Mouse (Mus musculus) megakaryocyte progenitor cell, adult 5-6 weeks (primary cell): ENCODE results near the gene Mafb. TPM values are rescaled to one million over a fixed set of nuclear protein-coding genes. Genes with fewer than 3 reads are reported as not detected.

Experiments used
- ATAC-seq: replicated peaks from 2 replicates; pipeline ENCODE4 v1.8.0; 2016; ENCODE audit warnings: mild to moderate bottlenecking, moderate TSS enrichment, inconsistent platforms; ENCODE audit not compliant: poor library complexity
- total RNA-seq, 2 experiments: library from RNA; stranded (forward) in 1 of 2; stranded (reverse) in 1 of 2; fragments of 157-497, 149-512 nt in 1 of 2; fragments of 200-1000 nt in 1 of 2; gene quantifications; 2 replicates each; pipeline versions ENCODE4 v1.2.3 to v1.2.4; 2015 to 2017

Mafb gene
- total RNA-seq, 2 experiments from 2014 or later, result 0.08 to 0.39 TPM

- ATAC-seq, result no peak
Observed at GRCm38 (mm10) chr2:160364666-160365065, 2.2 kb downstream of the Mafb start.

- no peak for ATAC-seq
Observed at GRCm38 (mm10) chr2:160364128-160364650, 2.7 kb downstream of the Mafb start.

GRCm38 (mm10) chr2:160363201-160363600, 3.7 kb downstream of the Mafb start:
- ATAC-seq, result no peak

- peak; percentile 80 for ATAC-seq
Observed at GRCm38 (mm10) chr2:160361442-160362121, 5.3 kb downstream of the Mafb start.

GRCm38 (mm10) chr2:160360234-160360874, 6.5 kb downstream of the Mafb start:
- peak; percentile 47 for ATAC-seq

GRCm38 (mm10) chr2:160358896-160359295, 8.0 kb downstream of the Mafb start:
- no peak for ATAC-seq

GRCm38 (mm10) chr2:160357442-160357841, 9.4 kb downstream of the Mafb start:
- ATAC-seq, result no peak

GRCm38 (mm10) chr2:160356132-160356531, 10.7 kb downstream of the Mafb start:
- ATAC-seq, result peak; percentile 38; the same call in 1 of the 2 replicates

GRCm38 (mm10) chr2:160354319-160354718, 12.5 kb downstream of the Mafb start:
- ATAC-seq, result no peak

- ATAC-seq, result peak; percentile 92
Observed at GRCm38 (mm10) chr2:160353581-160353980, 13.3 kb downstream of the Mafb start.

GRCm38 (mm10) chr2:160351038-160351574, 15.8 kb downstream of the Mafb start:
- no peak for ATAC-seq

GRCm38 (mm10) chr2:160349578-160349977, 17.3 kb downstream of the Mafb start:
- no peak for ATAC-seq

GRCm38 (mm10) chr2:160348796-160349195, 18.1 kb downstream of the Mafb start:
- ATAC-seq, result no peak

- ATAC-seq, result peak; percentile 84
Observed at GRCm38 (mm10) chr2:160348072-160348604, 18.7 kb downstream of the Mafb start.

GRCm38 (mm10) chr2:160345644-160346043, 21.2 kb downstream of the Mafb start:
- ATAC-seq, result no peak

- no peak for ATAC-seq
Observed at GRCm38 (mm10) chr2:160340121-160340520, 26.7 kb downstream of the Mafb start.

GRCm38 (mm10) chr2:160339595-160339994, 27.3 kb downstream of the Mafb start:
- ATAC-seq, result no peak

- ATAC-seq, result peak; percentile 16; the same call in 1 of the 2 replicates
Observed at GRCm38 (mm10) chr2:160336053-160336452, 30.8 kb downstream of the Mafb start.

- peak; percentile 90 for ATAC-seq
Observed at GRCm38 (mm10) chr2:160335043-160335442, 31.8 kb downstream of the Mafb start.

- ATAC-seq, result no peak
Observed at GRCm38 (mm10) chr2:160334111-160334661, 32.7 kb downstream of the Mafb start, which contains the start of gene Gm826. TSS of gene Gm826 (minus strand) at chr2:160334162.
